Mouse (Mus musculus): ENCODE measurements around the gene Itga9. TPM values are rescaled to one million over a fixed set of nuclear protein-coding genes. Genes with fewer than 3 reads are reported as not detected.

Itga9 gene
- polyA plus RNA-seq, 1 experiment from 2014 or later: 6.3 TPM

- Histone ChIP-seq H3K9ac (ENCODE audit: low read depth, low read length) (no peak overlapping the region), H3K36me3 (ENCODE audit: control insufficient read depth, insufficient read depth, low read length) (no peaks in the 10 kb centered on the region), H3K27me3 (ENCODE audit: control insufficient read depth, insufficient read depth, low read length) (no peaks in the 10 kb centered on the region), H3K4me2 (replicated peaks; ENCODE audit: low read depth, low read length) (no peak overlapping the region), H3K4me1 (replicated peaks; ENCODE audit: control insufficient read depth, insufficient read depth, low read length) (no peaks in the 10 kb centered on the region), H3K9me3 (ENCODE audit: control insufficient read depth, low read length) (no peaks in the 10 kb centered on the region), H3K27ac (ENCODE audit: low read depth, low read length) (no peak overlapping the region), H3K4me3 (ENCODE audit: low read depth, low read length) (no peak overlapping the region)
- ATAC-seq (ENCODE audit: low FRiP score): no peak
- WGBS: 51% methylated on average over 5 of the region's 5 CpGs
- DNase-seq (ENCODE audit: low spot score): peak; percentile 68
Measured at GRCm38 (mm10) chr9:118915290-118915689, 308.8 kb downstream of the Itga9 start.

- Histone ChIP-seq H3K4me1 (replicated peaks; ENCODE audit: control insufficient read depth, insufficient read depth, low read length) (peaks cover 3% of the 10 kb centered on the region; the same call in 1 of the 2 replicates), H3K36me3 (ENCODE audit: control insufficient read depth, insufficient read depth, low read length) (no peaks in the 10 kb centered on the region), H3K4me3 (ENCODE audit: low read depth, low read length) (no peak overlapping the region), H3K9me3 (ENCODE audit: control insufficient read depth, low read length) (no peaks in the 10 kb centered on the region), H3K4me2 (replicated peaks; ENCODE audit: low read depth, low read length) (no peak overlapping the region), H3K27me3 (ENCODE audit: control insufficient read depth, insufficient read depth, low read length) (peaks cover 2% of the 10 kb centered on the region; the same call in 1 of the 2 replicates), H3K27ac (ENCODE audit: low read depth, low read length) (no peak overlapping the region), H3K9ac (ENCODE audit: low read depth, low read length) (no peak overlapping the region)
- no peak for DNase-seq (ENCODE audit: low spot score)
- ATAC-seq (ENCODE audit: low FRiP score): 0 out of 2 replicates have a peak, but pooled peaks have one; percentile 10
- WGBS: 77% methylated on average over 16 of the region's 16 CpGs
Measured at GRCm38 (mm10) chr9:118919672-118920186, 313.2 kb downstream of the Itga9 start.

GRCm38 (mm10) chr9:118920798-118921515 is 314.5 kb downstream of the Itga9 start:
- peak; percentile 89 for DNase-seq (ENCODE audit: low spot score)
- ATAC-seq (ENCODE audit: low FRiP score): peak; percentile 25; the same call in 1 of the 2 replicates
- Histone ChIP-seq H3K4me2 (replicated peaks; ENCODE audit: low read depth, low read length) (no peak overlapping the region), H3K36me3 (ENCODE audit: control insufficient read depth, insufficient read depth, low read length) (no peaks in the 10 kb centered on the region), H3K9ac (ENCODE audit: low read depth, low read length) (no peak overlapping the region), H3K4me1 (replicated peaks; ENCODE audit: control insufficient read depth, insufficient read depth, low read length) (peaks cover 4% of the 10 kb centered on the region; the same call in 1 of the 2 replicates), H3K4me3 (ENCODE audit: low read depth, low read length) (no peak overlapping the region), H3K27ac (ENCODE audit: low read depth, low read length) (no peak overlapping the region), H3K9me3 (ENCODE audit: control insufficient read depth, low read length) (no peaks in the 10 kb centered on the region), H3K27me3 (ENCODE audit: control insufficient read depth, insufficient read depth, low read length) (peaks cover 2% of the 10 kb centered on the region; the same call in 1 of the 2 replicates)
- 50% methylated on average over 12 of the region's 12 CpGs for WGBS

- no peak overlapping the region for H3K9ac ChIP-seq (ENCODE audit: low read depth, low read length)
- H3K4me2 ChIP-seq (replicated peaks; ENCODE audit: low read depth, low read length): no peak overlapping the region
- H3K4me1 ChIP-seq (replicated peaks; ENCODE audit: control insufficient read depth, insufficient read depth, low read length): peaks cover 4% of the 10 kb centered on the region; the same call in 1 of the 2 replicates
- no peak overlapping the region for H3K27ac ChIP-seq (ENCODE audit: low read depth, low read length)
- peaks cover 2% of the 10 kb centered on the region; the same call in 1 of the 2 replicates for H3K27me3 ChIP-seq (ENCODE audit: control insufficient read depth, insufficient read depth, low read length)
- H3K9me3 ChIP-seq (ENCODE audit: control insufficient read depth, low read length): no peaks in the 10 kb centered on the region
- no peaks in the 10 kb centered on the region for H3K36me3 ChIP-seq (ENCODE audit: control insufficient read depth, insufficient read depth, low read length)
- 83% methylated on average over 3 of the region's 3 CpGs for WGBS
- ATAC-seq (ENCODE audit: low FRiP score): no peak
- H3K4me3 ChIP-seq (ENCODE audit: low read depth, low read length): no peak overlapping the region
- DNase-seq (ENCODE audit: low spot score): no peak
Measured at GRCm38 (mm10) chr9:118921926-118922325, 315.4 kb downstream of the Itga9 start.

GRCm38 (mm10) chr9:118924554-118925085 is 318.1 kb downstream of the Itga9 start:
- H3K4me2 ChIP-seq (replicated peaks; ENCODE audit: low read depth, low read length): peak overlapping the region; percentile 96
- H3K4me3 ChIP-seq (ENCODE audit: low read depth, low read length): peak overlapping the region; percentile 73
- peaks cover 4% of the 10 kb centered on the region; the same call in 1 of the 2 replicates for H3K4me1 ChIP-seq (replicated peaks; ENCODE audit: control insufficient read depth, insufficient read depth, low read length)
- ATAC-seq (ENCODE audit: low FRiP score) (peak; percentile 3; the same call in 1 of the 2 replicates), DNase-seq (ENCODE audit: low spot score) (peak; percentile 38)
- H3K9ac ChIP-seq (ENCODE audit: low read depth, low read length): no peak overlapping the region
- no peaks in the 10 kb centered on the region for H3K9me3 ChIP-seq (ENCODE audit: control insufficient read depth, low read length)
- 12% methylated on average over 16 of the region's 16 CpGs for WGBS
- H3K36me3 ChIP-seq (ENCODE audit: control insufficient read depth, insufficient read depth, low read length): no peaks in the 10 kb centered on the region
- no peak overlapping the region for H3K27ac ChIP-seq (ENCODE audit: low read depth, low read length)
- H3K27me3 ChIP-seq (ENCODE audit: control insufficient read depth, insufficient read depth, low read length): peaks cover 4% of the 10 kb centered on the region

GRCm38 (mm10) chr9:118925286-118926110 is 319.0 kb downstream of the Itga9 start:
- Histone ChIP-seq H3K4me2 (replicated peaks; ENCODE audit: low read depth, low read length) (peak overlapping the region; percentile 96), H3K4me1 (replicated peaks; ENCODE audit: control insufficient read depth, insufficient read depth, low read length) (peaks cover 4% of the 10 kb centered on the region; the same call in 1 of the 2 replicates), H3K36me3 (ENCODE audit: control insufficient read depth, insufficient read depth, low read length) (no peaks in the 10 kb centered on the region), H3K9me3 (ENCODE audit: control insufficient read depth, low read length) (no peaks in the 10 kb centered on the region), H3K27me3 (ENCODE audit: control insufficient read depth, insufficient read depth, low read length) (peaks cover 4% of the 10 kb centered on the region), H3K9ac (ENCODE audit: low read depth, low read length) (peak overlapping the region; percentile 80), H3K4me3 (ENCODE audit: low read depth, low read length) (peak overlapping the region; percentile 73), H3K27ac (ENCODE audit: low read depth, low read length) (peak overlapping the region; percentile 67; the same call in 1 of the 2 replicates)
- peak; percentile 92 for ATAC-seq (ENCODE audit: low FRiP score)
- DNase-seq (ENCODE audit: low spot score): peak; percentile 95
- WGBS: under 1% methylated on average over 52 of the region's 53 CpGs

GRCm38 (mm10) chr9:118926111-118926650 is 319.7 kb downstream of the Itga9 start, which contains the start of gene Ctdspl:
Ctdspl (plus strand) TSS chr9:118926453.
- peak within 1 kb of the TSS; percentile 80 for H3K9ac ChIP-seq (ENCODE audit: low read depth, low read length)
- H3K27me3 ChIP-seq (ENCODE audit: control insufficient read depth, insufficient read depth, low read length): peaks cover 4% of the 10 kb centered on the region
- under 1% methylated on average over 33 of the region's 73 CpGs for WGBS
- peak within 1 kb of the TSS; percentile 96 for H3K4me2 ChIP-seq (replicated peaks; ENCODE audit: low read depth, low read length)
- H3K36me3 ChIP-seq (ENCODE audit: control insufficient read depth, insufficient read depth, low read length): no peaks in the 10 kb centered on the region
- peak within 1 kb of the TSS; percentile 67 for H3K27ac ChIP-seq (ENCODE audit: low read depth, low read length)
- ATAC-seq (ENCODE audit: low FRiP score) (peak; percentile 46), DNase-seq (ENCODE audit: low spot score) (peak; percentile 56)
- H3K4me1 ChIP-seq (replicated peaks; ENCODE audit: control insufficient read depth, insufficient read depth, low read length): peaks cover 4% of the 10 kb centered on the region; the same call in 1 of the 2 replicates
- no peaks in the 10 kb centered on the region for H3K9me3 ChIP-seq (ENCODE audit: control insufficient read depth, low read length)
- H3K4me3 ChIP-seq (ENCODE audit: low read depth, low read length): peak within 1 kb of the TSS; percentile 73

All from hindbrain, embryonic 11.5 days (tissue).